Mouse (Mus musculus) c-Kit-positive CD71-negative TER-119-negative erythroid progenitor cells, embryonic 14.5 days (primary cell): Measurements from ENCODE around the gene Gcgr.

Experiments
- DNase-seq: peaks from one replicate; pipeline ENCODE4 v3.0.0-alpha.2; 2013; ENCODE audit warnings: low read depth

Gene Gcgr

DNA sequence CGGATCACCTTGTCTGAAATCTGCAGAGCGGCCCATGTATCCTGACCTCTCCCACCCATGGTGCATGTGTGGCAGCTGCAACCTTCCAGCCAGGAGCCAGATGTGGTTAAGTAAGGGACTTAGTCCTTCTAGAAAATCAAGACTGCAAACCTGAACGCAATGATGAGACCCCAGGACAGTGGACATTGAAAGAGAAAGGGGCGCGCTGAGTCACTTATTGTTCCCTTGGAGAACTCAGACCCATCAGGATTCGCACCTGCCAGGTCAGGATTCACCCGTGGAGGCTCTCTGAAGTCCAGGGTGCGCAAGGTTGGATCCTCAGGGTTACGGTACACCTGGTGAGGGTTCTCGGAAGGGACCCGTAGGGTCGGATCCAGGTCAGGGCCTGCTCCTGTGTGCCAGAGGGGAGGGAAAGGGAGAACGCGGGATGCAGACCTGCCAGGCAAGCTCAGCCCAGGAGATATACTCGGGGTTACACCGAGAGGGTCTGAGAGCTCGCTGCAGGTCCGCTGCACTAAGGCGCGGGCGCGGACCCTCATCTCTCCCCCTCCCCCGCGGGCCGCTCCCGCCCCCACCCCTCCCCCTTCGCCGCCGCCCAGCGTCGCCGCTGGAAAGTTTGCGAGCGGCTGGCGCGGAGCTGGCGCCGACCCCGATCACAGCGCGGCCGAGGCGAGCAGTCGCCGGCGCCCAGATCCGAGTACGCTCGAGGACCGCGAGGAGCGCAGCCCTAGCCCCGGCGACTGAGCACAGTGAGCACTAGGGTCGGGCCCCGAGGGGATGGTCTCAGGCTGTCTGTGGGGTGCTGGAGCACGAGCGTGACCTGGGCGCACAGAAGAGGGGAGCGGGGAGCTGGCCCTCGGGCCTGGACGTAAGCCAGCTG, at the start of gene Gcgr:
Gcgr (plus strand) TSS at position 615 of the 880 bp plus-strand sequence.
- no peak for DNase-seq

GRCm38 (mm10) chr11:120483448-120483934, 47.0 kb upstream of the Gcgr start:
- DNase-seq: no peak

DNA sequence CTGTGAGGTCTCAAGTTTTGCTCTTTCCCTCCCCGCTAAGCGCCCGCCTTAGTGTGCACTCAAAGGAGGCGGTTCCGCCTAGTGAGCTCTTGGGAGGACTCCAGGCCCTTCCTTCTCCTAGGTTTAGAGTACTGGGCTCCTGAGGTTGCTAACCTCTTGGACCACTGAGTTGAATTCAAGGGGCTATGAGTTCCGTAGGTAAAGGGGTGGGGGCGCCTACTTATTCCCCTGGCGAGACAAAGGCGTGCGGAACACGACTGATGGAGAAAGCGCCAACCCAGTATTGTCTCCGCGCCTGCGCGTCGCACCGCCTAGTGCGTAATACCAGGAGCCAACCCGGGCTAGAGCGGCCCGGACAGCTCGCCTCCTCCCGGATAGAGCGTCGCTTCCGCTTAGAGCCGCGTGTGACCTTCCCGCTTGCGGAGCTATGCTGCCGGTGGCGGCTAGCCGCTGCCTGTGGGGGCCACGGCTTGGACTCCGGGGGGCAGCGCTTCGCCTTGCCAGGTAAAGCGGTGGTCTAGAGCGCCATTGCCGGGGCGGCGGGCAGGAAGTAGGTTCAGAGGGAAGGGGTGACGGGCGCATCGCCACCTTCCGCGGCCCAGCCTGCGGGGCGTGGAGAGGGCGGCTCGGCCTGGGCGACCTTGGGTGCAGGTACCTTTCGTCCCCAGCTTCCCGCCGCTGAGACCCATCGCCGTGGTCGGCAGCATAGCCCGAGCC, 46.1 kb upstream of the Gcgr start, which contains the start of gene Mrpl12:
Mrpl12 (plus strand) TSS at position 349 of the 717 bp plus-strand sequence.
- peak; percentile 91 for DNase-seq

GRCm38 (mm10) chr11:120485251-120485650, 45.2 kb upstream of the Gcgr start:
- DNase-seq: no peak

DNA sequence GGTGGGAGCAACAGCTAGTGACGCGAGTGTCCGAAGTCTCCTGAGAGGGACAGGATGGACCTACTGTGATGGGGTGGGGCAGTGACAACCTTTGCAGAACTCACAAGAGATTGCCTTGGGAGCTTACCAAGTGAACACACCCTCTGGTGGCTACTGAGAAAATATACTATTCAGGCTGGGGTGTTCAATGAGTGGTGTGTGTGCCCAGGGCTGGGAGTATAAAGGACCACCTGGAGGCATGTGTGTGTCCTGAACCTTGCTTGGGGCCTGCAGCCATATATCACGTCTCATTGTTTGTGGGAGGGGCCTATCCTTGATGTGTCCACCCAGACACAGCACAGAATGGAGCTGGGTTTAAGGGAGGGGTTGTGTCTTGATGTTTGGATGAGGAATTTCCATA, 42.0 kb upstream of the Gcgr start:
- no peak for DNase-seq

- peak; percentile 77 for DNase-seq
Observed at GRCm38 (mm10) chr11:120489054-120489761, 41.3 kb upstream of the Gcgr start.

- DNase-seq: no peak
Observed at GRCm38 (mm10) chr11:120490291-120491046, 40.0 kb upstream of the Gcgr start.

DNA sequence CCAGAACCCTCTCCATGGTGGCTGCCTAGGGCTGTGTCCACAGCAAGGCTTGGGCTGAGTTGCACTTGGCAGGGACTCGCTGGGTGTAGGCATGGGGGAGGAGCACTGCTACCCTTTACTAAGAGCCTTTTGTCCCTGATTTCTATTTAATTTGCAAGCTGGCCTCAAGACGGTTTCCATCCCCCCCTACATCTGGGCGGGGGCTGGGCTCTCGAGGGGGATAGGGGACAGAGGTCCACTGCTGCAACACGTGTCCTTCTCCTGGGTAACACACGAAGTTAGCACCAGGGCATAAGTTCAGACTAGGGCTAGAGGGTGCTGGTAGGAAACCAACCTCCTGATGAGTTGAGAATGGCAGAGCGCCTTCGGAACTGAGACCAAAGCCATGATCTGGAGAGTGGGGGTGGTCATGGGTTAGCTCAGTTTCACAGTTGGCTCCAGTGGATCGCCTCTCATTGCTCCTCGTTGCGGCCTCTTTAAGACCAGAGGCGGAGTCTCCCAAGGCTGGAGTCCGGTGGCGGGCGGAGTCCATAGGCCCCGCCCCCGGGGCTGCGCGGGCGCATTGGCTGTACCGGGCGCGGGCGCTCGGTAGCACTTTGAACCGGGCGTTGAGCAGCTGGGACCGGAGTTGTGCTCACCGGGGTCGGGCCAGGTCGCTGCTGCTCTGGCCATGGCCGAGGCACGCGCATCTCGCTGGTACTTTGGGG, 39.0 kb upstream of the Gcgr start, which contains the start of gene Slc25a10:
Slc25a10 (plus strand) TSS at position 524 of the 707 bp plus-strand sequence.
- DNase-seq: peak; percentile 73

GRCm38 (mm10) chr11:120492024-120492877, 38.2 kb upstream of the Gcgr start:
- DNase-seq: no peak

GRCm38 (mm10) chr11:120492878-120493203, 37.7 kb upstream of the Gcgr start:
- no peak for DNase-seq

DNA sequence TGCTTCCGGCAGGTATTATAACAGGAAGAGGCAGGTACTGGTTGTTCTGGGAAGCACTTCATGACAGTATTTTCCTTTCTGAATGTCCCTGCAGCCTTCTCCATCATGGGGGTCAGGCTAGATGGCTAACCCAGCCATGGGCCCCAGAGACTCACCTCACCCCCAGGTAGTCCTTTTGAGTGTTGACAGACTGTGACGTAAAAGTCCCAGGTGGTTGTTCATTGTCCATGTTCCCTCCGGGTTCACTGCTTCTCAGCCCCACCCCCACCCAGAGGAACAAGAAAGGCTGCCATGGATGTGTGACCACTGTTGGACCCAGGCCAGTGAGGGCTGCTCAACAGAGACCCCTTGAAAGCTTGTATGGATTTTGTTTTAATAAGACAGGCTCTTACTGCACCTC, 37.1 kb upstream of the Gcgr start:
- no peak for DNase-seq

- DNase-seq: no peak
Observed at GRCm38 (mm10) chr11:120493911-120494310, 36.6 kb upstream of the Gcgr start.

GRCm38 (mm10) chr11:120497436-120497835, 33.1 kb upstream of the Gcgr start:
- DNase-seq: no peak

- no peak for DNase-seq
Observed at GRCm38 (mm10) chr11:120498226-120498625, 32.3 kb upstream of the Gcgr start.

GRCm38 (mm10) chr11:120498891-120499290, 31.6 kb upstream of the Gcgr start:
- DNase-seq: no peak

DNA sequence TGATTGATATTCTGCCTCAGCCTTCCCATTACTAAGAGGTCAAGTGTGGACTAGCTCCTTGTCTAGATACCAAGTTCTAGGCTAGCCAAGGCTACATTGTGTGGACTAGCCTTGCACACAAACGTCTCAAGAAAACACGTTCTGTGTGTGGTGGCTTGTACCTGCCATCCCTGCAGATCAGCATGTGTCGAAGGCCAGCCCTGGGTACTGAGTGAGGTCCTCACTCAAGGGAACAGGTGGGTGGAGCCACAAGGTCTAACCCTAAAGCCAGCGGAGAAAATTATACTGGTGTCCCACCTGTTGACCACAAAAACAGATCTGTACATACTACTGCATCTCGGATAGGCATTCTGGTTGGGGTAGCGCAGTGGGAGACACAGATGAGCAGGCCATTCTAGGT, 30.6 kb upstream of the Gcgr start:
- no peak for DNase-seq

GRCm38 (mm10) chr11:120500357-120500756, 30.1 kb upstream of the Gcgr start:
- no peak for DNase-seq

- DNase-seq: no peak
Observed at GRCm38 (mm10) chr11:120501018-120501417, 29.5 kb upstream of the Gcgr start.

DNA sequence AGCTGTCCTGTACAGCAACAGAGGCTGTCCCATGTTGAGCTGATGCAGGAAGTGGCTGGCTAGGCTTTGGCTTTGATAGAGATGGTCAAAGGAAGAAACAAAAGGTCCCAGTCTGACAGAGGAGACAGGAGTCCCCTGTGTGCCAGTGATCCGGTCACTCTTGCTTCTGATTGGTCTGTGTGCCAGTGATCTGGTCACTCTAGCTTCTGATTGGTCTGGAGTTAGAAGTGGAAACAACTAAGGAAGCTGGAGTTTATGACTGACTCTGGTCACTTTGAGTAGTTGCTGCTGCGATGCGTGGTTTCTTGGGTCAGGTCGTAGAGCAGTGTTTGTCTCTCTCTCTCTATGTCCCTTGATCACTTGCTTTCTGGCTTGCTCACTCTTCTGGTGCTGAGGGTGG, 28.8 kb upstream of the Gcgr start:
- no peak for DNase-seq

- DNase-seq: no peak
Observed at GRCm38 (mm10) chr11:120505661-120506060, 24.8 kb upstream of the Gcgr start.
